ENCODE assay signal across 29 mouse cellular contexts in genomic region chr6:23866298-23866697, GRCm38 (mm10). TPM values are rescaled to one million over a fixed set of nuclear protein-coding genes. Genes with fewer than 3 reads are reported as not detected.
"Had no signal": no experiment of that assay in that cellular context is flagged by ENCODE, and none has a peak within 500 bp of the region (broad histone marks: within the 10 kb centered on the region; RNA-seq: fewer than 3 reads in every experiment).

No protein-coding gene starts in this region.

- H3K4me1 ChIP-seq: embryonic facial prominence, embryonic 10.5 days; embryonic facial prominence, embryonic 12.5 days; embryonic facial prominence, embryonic 13.5 days; embryonic facial prominence, embryonic 15.5 days; forebrain, embryonic 10.5 days; forebrain, embryonic 12.5 days; forebrain, embryonic 13.5 days; forebrain, embryonic 15.5 days had no signal

- H3K27ac ChIP-seq: embryonic facial prominence, embryonic 10.5 days; embryonic facial prominence, embryonic 12.5 days; embryonic facial prominence, embryonic 13.5 days; embryonic facial prominence, embryonic 15.5 days; forebrain, embryonic 10.5 days; forebrain, embryonic 12.5 days; forebrain, embryonic 13.5 days; forebrain, embryonic 15.5 days; gastrocnemius, adult 2 months; heart, adult 2 months had no signal

- DNase-seq: cerebellum, adult 2 months; cerebellum, adult 8-10 months; cerebellum, adult 9-10 months; cerebellum, adult 9-11 months; cerebellum, postnatal 10 days; cerebellum, postnatal 14 days; cerebellum, postnatal 25 days; cerebellum, postnatal 36 days; embryo, embryonic 11 days; forebrain, postnatal 0 days; gastrocnemius, adult 2 months; gastrocnemius, postnatal 10 days; gastrocnemius, postnatal 14 days; gastrocnemius, postnatal 25 days; gastrocnemius, postnatal 36 days; heart, adult 11 months; heart, adult 18-20 months; heart, adult 2 months had no signal

- H3K27me3 ChIP-seq: embryonic facial prominence, embryonic 12.5 days; embryonic facial prominence, embryonic 13.5 days; embryonic facial prominence, embryonic 15.5 days; forebrain, embryonic 12.5 days; forebrain, embryonic 13.5 days; forebrain, embryonic 15.5 days had no signal

- H3K9me3 ChIP-seq: embryonic facial prominence, embryonic 10.5 days; embryonic facial prominence, embryonic 12.5 days; embryonic facial prominence, embryonic 13.5 days; embryonic facial prominence, embryonic 15.5 days; forebrain, embryonic 10.5 days; forebrain, embryonic 12.5 days; forebrain, embryonic 13.5 days; forebrain, embryonic 15.5 days had no signal

- H3K4me3 ChIP-seq: embryonic facial prominence, embryonic 10.5 days; embryonic facial prominence, embryonic 12.5 days; embryonic facial prominence, embryonic 13.5 days; embryonic facial prominence, embryonic 15.5 days; erythroblast, embryonic 14.5 days; forebrain, embryonic 10.5 days; forebrain, embryonic 12.5 days; forebrain, embryonic 13.5 days; forebrain, embryonic 15.5 days; gastrocnemius, adult 2 months; heart, adult 2 months had no signal

- ATAC-seq: forebrain, embryonic 13.5 days; forebrain, embryonic 14.5 days; forebrain, embryonic 15.5 days; forebrain, embryonic 16.5 days; forebrain, postnatal 0 days had no signal

- H3K36me3 ChIP-seq: embryonic facial prominence, embryonic 10.5 days; embryonic facial prominence, embryonic 12.5 days; embryonic facial prominence, embryonic 13.5 days; embryonic facial prominence, embryonic 15.5 days; forebrain, embryonic 10.5 days; forebrain, embryonic 12.5 days; forebrain, embryonic 15.5 days had no signal

RNA-seq across cellular contexts. Expression of gene Cadps2, which starts 27.1 kb away (rescaled TPM):
- polyA plus RNA-seq: erythroblast, embryonic 14.5 days had no signal
